Mouse (Mus musculus) gastrocnemius, adult 2 months (tissue): ENCODE data around the gene Sgcg. TPM values are rescaled to one million over a fixed set of nuclear protein-coding genes. Genes with fewer than 3 reads are reported as not detected.

Experiments
- DNase-seq: peaks from one replicate; pipeline ENCODE4 v3.0.0; 2022
- H3K27ac ChIP-seq: fragments of 200-600 bp; 2 replicates; pipeline ENCODE4 v1.8.1; 2022; ENCODE audit warnings: mild to moderate bottlenecking
- H3K4me3 ChIP-seq: fragments of 200-600 bp; 2 replicates; pipeline ENCODE4 v1.8.1; 2022; ENCODE audit warnings: mild to moderate bottlenecking, moderate library complexity
- CTCF ChIP-seq: fragments of 200-600 bp; IDR thresholded peaks from 2 replicates; pipeline ENCODE4 v1.8.1; 2022; ENCODE audit warnings: antibody characterized with exemption, mild to moderate bottlenecking, moderate library complexity
- intact Hi-C: fragments of 180-260 bp; cut with DNase I; formaldehyde crosslinking; loops from one replicate; pipeline ENCODE4 v1.15.1; 2025
- long read RNA-seq, 2 experiments: library from polyadenylated mRNA; stranded (forward); transcript quantifications; one replicate each; pipeline ENCODE4 v2.0.0; 2021
- total RNA-seq, 2 experiments: library from RNA; stranded (reverse); gene quantifications; 2 replicates each; pipeline ENCODE4 v1.2.3; 2021

Sgcg gene
- 100 to 1,000 TPM; 126 to 144 TPM for total RNA-seq
- long read RNA-seq, experiment 1, transcript Sgcg-201 (8 exons, 3,515 nt), result major isoform, 196 of 226 reads
- long read RNA-seq, experiment 1, partial matches to known transcripts, result 13 of 226 reads
- long read RNA-seq, experiment 1, other reads (novel, unspliced or antisense), result 16 of 226 reads
- long read RNA-seq, experiment 2, transcript Sgcg-201 (8 exons, 3,515 nt), result major isoform, 192 of 222 reads
- long read RNA-seq, experiment 2, partial matches to known transcripts, result 11 of 222 reads
- long read RNA-seq, experiment 2, other reads (novel, unspliced or antisense), result 18 of 222 reads

DNA sequence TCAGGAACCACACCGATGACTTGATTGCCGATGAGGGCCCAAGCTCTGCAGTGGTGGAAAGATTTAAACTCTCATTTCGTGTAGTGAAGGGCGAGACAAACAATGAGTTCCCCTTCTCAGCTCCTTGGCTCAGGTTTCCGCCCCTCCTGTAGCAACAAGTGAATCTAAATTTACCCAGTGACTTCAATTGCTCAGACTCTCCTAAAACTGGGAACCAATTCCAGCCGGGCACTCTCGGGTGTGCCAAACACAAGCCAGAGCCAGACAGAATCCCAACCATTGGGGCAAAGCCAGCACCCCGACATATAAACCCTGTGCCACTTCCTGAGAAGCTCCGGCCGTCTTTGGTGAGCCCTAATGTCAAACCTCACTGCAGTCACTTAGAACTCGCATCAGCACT, at the start of gene Sgcg:
Sgcg (minus strand) TSS at position 139 of the 400 bp plus-strand sequence.
- Histone ChIP-seq H3K27ac (peak within 1 kb of the TSS; percentile 95), H3K4me3 (peak within 1 kb of the TSS; percentile 68)
- intact Hi-C loops, result no loop called here
- no peak for TF ChIP-seq CTCF
- peak; percentile 91 for DNase-seq

DNA sequence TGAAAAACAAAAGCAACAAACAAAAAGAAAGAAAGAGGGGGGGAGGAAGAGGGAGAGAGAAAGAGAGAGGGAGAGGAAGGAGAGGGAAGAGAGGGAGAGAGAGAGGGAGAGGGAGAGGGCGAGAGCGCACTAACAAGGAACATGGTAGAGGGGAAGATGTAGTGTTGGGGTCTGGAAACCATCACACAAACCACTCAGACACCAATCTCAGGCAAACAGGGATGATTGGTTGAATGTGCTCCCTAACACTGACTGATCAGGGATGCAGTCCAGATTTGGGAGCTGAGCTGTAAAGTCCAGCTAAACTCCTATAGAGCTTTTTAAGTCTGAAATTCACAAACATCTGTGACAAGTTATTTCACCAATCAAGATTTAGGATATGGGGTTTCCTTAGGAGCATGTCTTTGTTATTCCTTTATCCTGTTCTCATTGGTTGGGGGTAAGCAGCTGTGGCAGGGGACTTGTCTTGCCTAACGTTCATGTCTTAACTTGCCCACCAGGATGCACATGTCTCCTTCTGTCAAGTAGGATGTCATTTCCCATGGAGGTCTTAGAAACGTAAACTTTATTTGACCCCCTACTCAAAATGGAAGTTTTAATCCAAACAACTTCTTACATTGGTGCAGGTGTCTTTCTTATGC, 45.8 kb upstream of the Sgcg start:
- no peak for TF ChIP-seq CTCF
- no peak overlapping the region for H3K4me3 ChIP-seq
- H3K27ac ChIP-seq, result no peak overlapping the region
- DNase-seq, result no peak
- intact Hi-C loops, result no loop called here

DNA sequence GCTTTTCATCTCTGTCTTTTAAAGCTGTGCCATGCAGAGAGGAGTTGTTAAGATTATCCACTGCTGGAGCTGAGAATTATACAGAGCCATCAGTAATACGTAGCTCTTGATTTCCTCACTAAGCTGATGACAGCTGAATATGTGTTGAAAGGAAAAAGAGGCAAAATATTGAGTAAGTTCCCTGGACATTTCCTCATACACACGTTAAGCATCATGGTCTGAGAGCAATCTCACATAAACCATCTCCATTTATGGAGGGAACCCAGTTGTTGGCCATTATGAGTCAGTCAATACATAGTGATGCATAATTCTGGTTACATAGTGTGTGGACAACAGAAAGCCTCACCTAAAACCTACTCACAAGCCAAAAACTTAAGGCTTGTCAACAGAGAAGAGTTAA, 44.1 kb upstream of the Sgcg start:
- DNase-seq, result no peak
- intact Hi-C loops, result no loop called here
- TF ChIP-seq CTCF, result no peak
- no peak overlapping the region for H3K27ac ChIP-seq
- no peak overlapping the region for H3K4me3 ChIP-seq

DNA sequence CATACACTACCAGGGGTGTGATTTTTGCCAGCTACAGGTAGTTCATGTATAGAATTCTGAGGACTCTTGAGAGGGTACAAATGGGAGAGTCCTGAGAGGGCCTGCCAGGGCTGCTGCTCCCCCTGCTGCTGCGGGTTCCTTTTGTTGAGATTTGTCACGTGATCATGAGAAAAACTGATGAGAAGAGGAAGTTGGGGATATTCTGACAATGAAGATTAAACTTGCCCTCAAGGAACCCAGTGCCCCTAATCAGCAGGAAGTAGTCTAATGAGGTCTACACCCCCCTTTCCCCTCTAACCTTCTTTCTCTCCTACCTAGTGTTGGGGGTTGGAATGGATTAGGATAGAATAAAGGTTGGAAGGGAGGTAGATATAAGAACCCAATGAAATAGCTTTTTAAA, 43.0 kb upstream of the Sgcg start:
- DNase-seq, result no peak
- Histone ChIP-seq H3K4me3 (no peak overlapping the region), H3K27ac (no peak overlapping the region)
- no peak for TF ChIP-seq CTCF
- intact Hi-C loops, result no loop called here

DNA sequence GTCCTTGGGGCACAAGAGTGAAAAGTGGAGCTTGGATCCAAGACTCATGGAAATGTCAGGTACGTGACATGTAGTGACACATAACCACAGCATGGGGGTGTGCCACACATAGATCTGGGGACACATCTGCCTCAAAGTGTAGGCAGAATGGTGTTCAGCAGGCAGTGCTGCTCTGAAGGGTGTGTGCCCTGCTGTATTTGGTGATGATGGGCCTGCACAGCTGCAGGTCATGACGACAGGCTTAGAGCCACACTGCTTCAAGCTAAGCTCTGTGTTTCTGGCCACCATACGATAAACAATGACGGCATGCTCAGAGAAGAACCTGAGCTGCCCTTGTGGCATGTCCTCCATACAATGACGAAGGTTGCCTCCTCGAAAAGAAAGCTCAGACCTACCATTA, 41.5 kb upstream of the Sgcg start:
- intact Hi-C loops, result no loop called here
- DNase-seq, result no peak
- Histone ChIP-seq H3K27ac (no peak overlapping the region), H3K4me3 (no peak overlapping the region)
- TF ChIP-seq CTCF, result no peak

DNA sequence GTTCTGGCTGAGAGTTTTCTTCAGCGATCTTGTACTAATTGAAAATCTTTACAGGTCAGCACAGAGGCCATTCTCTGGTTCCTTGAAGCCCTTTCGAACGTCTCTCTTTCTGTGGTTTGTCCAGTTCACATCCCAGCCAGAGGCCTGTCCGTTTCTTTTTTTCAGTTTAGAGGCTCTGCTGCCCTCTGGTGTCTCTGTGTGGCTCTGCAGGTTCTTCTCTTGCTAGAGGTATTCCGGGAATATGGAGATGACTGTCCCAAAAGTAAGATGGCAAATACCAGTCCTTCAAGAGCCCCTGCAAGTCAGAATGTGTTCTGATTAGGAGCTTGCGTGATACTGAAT, 36.4 kb upstream of the Sgcg start:
- Histone ChIP-seq H3K27ac (no peak overlapping the region), H3K4me3 (peak overlapping the region; percentile 53)
- DNase-seq, result peak; percentile 61
- intact Hi-C loops, result loop anchor here (1.0 to 2.0 kb wide), 2 partner anchors 52 to 496 kb away; no protein-coding TSS in a partner anchor
- TF ChIP-seq CTCF, result peak; percentile 44

DNA sequence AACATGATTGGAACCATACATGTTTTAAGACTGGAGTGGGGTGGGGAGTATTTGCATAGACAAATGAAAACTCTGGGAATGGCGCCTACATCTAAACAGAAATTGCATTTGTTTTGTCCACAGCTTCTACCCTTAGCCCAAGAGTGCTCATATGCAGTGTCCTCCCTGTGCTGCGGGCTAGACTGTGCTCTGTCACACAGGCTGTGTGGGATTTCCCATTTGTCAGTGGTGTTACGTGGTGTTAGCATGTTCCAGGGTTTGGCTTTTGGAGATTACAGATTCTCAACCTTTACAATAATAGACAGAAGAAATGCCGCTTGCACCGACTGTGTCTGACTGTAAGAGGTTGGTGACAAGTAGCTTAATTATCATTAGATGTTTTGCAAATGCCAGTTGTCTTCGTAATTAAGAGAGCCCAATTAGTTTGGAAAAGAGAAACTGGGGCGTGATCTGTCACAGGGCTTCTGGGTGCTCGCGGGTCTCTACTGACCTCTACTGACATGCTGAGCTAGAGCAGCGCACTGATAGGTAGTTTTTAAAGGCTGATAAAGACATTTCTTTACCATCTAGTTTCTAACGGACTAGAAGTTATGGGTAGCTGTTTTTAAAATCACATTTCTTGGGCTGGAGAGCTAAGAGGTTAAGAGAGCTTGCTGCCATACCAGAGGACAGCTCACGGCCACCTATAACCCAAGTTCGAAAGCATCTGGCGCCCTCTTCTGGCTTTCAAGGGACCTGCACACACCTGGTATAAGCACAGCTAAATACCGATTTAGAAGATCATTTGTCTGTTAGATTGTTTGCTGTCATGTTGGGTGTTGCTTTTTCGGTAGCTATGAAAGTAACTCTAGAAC, 35.8 kb upstream of the Sgcg start:
- peak; percentile 79 for DNase-seq
- Histone ChIP-seq H3K4me3 (peak overlapping the region; percentile 53), H3K27ac (no peak overlapping the region)
- TF ChIP-seq CTCF, result peak; percentile 63
- intact Hi-C loops, result loop anchor here (1.0 to 2.0 kb wide), 2 partner anchors 52 to 495 kb away; no protein-coding TSS in a partner anchor

DNA sequence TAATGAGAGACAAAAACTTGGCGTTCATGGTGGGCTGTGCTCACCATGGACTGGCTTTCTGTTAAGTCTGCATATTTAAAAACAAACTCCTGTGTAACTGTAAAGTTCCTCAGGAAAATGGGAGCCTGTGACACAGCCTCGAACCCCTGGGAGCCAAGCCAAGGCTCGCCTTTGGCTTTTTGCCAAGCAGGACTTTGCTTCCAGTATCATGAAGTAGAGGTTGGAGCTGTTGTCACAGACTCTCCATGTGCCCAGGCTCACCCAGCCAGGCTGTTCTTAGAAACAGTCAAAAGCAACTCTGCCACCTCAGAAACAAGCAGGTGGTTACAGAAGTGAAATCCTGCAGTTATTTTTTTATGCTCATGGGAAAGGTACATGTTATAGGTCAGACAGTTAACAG, 32.4 kb upstream of the Sgcg start:
- DNase-seq, result peak; percentile 43
- intact Hi-C loops, result no loop called here
- no peak overlapping the region for H3K4me3 ChIP-seq
- no peak for TF ChIP-seq CTCF
- no peak overlapping the region for H3K27ac ChIP-seq

DNA sequence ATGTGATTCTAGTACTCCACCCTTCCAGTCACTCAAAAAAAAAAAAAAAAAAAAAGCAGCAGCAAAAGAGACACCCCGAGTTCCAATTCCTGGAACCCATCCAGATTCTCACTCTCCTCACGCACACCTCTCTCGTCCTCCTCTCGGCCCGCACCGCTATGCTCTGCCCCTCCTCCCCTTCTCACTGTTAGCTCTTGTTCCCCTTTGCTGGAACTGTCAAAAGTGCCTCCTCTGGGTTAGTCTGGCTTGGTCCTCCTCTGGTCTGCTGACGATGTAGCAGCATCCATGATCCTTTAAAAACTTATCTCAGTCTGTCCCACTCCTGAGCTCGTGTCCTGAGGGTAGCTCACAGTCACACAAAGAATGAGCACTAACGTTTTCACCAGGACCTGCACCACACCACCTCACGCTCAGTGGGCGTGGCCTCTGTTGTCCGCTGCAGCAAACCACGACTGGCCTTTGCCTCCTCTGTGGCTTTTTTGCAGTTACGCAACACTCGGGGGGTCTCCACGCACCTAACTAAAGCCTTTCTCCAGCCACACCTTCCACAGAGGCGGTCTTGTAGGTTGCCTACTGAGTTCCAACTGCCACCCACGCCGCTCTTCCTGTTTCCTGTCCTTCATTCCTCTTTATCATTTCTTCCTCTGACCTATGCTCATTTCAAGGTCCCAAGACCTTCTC, 30.5 kb upstream of the Sgcg start:
- no peak for TF ChIP-seq CTCF
- no peak for DNase-seq
- Histone ChIP-seq H3K27ac (no peak overlapping the region), H3K4me3 (no peak overlapping the region)
- intact Hi-C loops, result no loop called here

DNA sequence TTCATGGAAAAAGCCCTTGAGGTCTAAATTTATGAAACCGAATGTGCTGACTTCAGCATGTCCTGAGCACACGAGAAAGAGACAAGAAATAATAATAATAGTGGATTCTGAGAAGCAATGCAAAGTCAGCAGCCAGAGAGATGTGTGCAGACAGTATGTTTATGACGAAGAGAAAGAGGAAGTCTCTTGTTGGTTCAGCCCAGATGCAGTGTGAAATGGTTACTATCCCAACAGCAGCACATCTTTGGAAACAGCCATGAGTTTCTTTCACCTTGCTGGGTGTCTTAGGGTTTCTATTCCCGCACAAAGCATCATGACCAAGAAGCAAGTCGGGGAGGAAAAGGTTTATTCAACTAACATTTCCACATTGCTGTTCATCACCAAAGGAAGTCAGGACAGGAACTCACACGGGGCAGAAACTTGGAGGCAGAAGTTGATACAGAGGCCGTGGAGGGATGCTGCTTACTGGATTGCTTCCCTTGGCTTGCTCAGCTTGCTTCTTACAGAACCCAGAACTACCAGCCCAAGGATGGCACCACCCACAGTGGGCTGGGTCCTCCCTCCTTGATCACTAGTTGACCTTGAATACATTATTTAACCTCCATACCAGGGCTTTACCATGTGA, 20.5 kb upstream of the Sgcg start:
- H3K4me3 ChIP-seq, result no peak overlapping the region
- intact Hi-C loops, result no loop called here

DNA sequence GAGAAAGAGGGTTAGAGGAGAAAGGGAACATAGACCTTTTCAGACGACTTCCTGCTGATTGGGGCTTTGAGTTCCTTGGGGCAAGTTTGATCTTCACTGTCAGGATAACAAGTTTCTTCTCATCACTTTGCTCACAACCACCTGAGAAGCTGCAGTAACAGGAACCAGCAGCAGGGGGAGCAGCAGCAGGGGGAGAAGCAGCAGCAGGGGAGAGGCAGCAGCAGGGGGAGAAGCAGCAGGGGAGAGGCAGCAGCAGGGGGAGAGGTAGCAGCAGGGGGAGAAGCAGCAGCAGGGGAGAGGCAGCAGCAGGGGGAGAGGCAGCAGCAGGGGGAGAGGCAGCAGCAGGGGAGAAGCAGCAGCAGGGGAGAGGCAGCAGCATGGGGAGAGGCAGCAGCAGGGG, 19.0 kb upstream of the Sgcg start:
- TF ChIP-seq CTCF, result peak; percentile 59
- intact Hi-C loops, result no loop called here
- Histone ChIP-seq H3K27ac (no peak overlapping the region), H3K4me3 (no peak overlapping the region)
- DNase-seq, result peak; percentile 71

More for the DNA sequence above, 20.5 kb upstream of the Sgcg start:
- DNase-seq, result no peak
- no peak for TF ChIP-seq CTCF
- no peak overlapping the region for H3K27ac ChIP-seq

DNA sequence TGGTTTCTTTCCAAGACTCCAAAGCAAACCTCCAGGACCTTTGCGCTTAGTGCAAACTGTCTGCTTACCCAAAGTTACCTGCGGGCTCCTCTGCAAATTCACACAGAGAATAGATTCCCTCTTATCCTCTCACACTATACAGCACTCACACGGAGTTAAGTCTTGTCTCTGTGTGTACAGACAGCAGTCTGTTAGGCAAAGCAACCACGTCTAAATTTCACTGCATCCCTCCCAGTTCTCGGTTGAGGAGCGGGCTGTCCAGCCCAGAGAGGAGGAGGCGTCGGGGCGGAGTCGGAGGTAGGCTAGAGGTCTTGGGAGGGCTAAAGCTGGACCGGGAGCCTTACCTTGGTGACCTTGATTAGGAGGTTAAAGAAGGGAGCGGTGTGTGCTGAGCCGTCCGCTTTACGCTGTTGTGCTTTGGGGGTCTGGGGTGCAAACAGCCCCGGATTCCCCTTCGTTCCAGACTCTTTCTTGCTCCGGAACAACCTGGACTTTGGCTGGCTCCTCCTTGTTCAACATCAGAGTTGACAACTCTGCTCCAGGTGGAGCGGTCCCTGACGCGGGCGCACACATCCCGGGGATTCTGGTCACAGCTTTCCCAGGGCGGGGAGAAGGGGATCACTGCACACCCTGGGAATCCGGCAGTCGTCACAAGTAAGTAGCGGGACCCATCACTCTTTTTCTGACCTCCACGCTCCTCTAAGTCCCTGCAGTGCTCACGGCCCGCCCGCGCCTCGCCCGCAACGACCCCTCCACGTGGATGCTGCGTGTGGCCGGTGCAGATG, 16.3 kb upstream of the Sgcg start:
- H3K4me3 ChIP-seq, result peak overlapping the region; percentile 50
- intact Hi-C loops, result no loop called here
- DNase-seq, result no peak
- no peak overlapping the region for H3K27ac ChIP-seq
- TF ChIP-seq CTCF, result no peak
